Mouse (Mus musculus) adrenal gland, adult 2 months (tissue): Measurements from ENCODE around the gene Mlh3. TPM values are rescaled to one million over a fixed set of nuclear protein-coding genes. Genes with fewer than 3 reads are reported as not detected.

Source experiments
- DNase-seq: peaks from one replicate; pipeline ENCODE4 v3.0.0; 2021
- polyA plus RNA-seq: library from polyadenylated mRNA; depleted of rRNA; stranded (reverse); fragments of >200 nt; gene quantifications from 2 replicates; pipeline ENCODE4 v1.2.3, GENCODE M21; 2012
- total RNA-seq, 2 experiments: library from RNA; stranded (reverse); gene quantifications; 2 replicates each; pipeline ENCODE4 v1.2.3; 2021

The Mlh3 gene
- total and polyA plus RNA-seq, 3 experiments: 2.2 to 15.9 (median 7.8) TPM

DNA sequence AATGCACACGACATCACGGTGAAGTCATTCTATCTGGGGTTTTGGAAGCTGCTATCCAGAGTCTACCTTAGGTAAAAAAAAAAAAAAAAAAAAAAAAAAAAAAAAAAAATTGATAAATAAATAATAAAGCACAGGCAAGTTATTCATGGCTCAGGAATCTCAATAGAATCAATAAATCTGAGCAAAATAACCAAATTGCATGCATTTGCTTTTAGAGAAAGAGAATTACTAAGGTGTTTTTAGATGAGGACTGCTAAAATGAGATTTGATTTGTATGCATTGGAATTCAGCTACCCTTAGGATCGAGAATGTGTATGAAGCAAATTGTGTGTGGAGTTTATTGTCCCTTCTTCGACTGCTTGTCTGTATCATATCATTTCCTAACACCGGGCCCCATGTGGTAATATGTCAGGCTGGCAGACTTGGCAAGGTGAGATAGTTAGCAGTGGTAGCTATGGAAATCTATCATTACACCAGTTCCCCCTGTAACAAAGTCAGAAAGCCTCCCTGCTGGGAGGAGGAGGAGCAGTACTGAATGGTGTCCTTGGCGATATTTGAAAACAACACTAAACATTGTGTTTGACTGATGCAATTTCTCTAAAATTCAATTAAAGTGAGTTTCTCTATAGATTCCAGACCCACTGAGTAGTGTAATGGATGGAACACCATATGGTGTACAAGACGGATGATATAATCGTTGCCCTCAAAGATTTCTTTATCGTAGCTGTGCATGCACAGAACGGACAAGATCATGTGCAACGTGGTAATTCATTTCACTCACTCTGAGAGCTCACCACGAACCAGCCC lies 10.6 kb upstream of the Mlh3 start:
- DNase-seq: no peak

DNA sequence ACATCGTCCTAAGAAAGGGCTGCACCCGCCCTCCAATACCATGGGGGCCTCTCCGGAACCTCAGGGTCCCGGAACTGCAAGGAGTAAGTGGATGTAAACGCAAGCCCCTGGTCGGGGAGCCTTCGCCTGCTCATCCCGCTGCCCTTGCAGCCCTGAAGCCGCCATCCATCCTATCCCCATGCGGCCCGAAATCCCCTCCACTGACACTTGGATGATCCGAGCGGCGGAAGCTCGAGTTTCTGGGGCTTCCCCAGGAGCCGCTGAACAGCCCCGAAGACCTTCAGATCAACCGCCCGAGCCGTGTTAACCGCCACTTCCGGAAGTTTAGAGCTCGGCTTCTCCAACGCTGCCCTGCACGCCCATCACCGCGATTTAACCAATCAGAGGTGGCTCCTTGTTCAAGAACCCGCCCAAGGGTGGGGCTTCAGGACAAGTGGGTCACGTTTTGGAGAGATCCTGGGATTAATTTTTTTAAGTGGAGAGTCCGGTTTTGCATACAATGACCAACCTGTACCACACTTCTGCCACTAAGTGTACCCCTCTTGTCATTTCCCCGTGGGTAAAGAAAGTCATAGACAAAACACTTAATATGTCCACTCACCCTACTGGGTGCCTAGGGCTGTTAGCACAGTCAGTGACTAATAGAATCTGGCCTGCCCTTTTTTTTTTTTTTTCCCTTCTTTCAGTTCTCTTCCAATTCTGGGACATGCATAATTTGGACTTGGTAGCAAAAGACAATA lies 9.9 kb upstream of the Mlh3 start:
- peak; percentile 99 for DNase-seq

DNA sequence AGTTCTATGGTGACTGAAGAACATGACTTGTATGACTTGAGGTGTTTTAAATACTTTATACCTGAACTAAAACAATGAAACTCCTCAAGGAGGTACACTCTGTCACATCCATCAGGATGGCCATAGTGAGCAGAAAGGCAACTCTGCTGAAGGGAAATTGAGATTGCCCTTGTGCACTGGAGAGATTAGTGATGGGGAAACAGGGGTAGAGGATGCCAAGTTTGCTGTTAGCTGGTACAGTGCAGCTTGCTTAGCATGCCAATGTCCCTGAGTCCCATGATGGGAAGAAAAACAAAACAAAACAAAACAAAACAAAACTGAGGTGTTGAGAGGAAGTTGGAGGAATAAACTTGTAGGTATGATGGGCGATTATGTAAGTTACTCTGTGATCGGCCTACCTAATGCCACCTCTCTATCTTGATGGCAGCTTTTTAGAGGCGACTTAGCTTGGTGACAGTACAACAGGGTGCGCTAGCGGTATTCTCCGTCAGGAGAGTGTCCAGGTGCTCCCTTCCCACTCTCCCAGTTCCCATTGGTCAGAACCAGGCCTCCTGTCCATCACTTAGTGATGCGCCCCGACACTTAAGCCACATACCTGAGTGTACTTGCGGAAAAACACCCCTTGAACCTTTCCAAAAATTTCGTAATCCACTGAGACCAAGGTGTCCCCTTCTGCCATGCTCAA lies 9.1 kb upstream of the Mlh3 start:
- DNase-seq: peak; percentile 38

DNA sequence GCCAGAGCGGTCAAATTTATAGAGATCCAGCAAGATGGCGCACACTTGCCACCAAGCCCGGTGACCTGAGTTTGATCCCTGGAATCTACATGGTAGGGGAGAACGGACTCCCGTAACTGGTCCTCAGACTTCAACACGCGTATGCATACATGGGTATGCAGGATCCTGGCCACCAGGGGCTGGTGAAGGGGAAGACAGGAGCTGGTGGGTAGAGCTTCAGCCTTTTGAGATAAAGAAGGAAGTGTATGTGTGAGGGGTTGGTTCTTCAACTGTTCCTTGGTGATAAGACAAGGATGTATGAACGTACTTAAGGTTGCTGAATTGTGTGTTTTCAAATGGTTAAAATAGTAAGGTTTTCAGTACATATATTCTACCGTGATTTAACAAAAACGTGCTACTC lies 8.5 kb upstream of the Mlh3 start:
- no peak for DNase-seq

DNA sequence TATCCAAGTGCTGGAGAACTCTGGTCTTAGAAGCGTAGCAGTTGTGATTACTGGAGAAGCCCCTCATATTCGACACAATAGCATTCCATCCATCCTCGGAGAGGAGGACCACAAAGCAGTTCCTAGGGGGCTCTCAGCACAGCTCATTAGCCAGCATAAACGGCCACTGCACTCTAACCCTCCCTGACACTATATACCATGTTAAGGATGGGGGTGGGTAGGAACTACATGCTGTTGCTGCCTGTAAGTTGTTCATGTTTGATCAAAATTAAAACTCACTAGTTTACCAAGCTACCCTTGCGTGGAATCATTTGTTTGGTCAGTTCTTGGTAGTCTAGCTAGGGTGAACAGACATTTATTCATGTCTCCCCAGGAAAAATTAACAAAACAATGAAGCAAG lies 5.9 kb upstream of the Mlh3 start:
- DNase-seq: no peak

DNA sequence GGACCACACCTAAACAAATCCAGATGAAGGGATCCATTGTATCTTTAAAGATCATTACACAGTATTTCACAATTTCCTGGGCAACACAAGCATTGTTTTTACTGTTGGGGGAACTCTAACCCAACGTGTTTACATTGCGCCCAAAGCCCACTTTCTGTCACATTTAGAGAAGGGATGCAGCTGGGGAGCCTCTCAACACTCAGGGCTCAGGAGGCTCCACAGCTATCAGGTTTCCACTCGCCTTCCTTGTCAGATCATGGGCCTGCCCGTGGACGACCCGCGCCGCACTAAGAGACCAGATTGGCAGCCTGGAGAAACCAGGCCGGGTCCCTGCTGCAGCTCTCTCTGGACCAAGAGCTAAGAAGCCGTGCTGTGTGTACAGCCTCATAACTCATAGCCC lies 3.1 kb upstream of the Mlh3 start:
- DNase-seq: no peak

DNA sequence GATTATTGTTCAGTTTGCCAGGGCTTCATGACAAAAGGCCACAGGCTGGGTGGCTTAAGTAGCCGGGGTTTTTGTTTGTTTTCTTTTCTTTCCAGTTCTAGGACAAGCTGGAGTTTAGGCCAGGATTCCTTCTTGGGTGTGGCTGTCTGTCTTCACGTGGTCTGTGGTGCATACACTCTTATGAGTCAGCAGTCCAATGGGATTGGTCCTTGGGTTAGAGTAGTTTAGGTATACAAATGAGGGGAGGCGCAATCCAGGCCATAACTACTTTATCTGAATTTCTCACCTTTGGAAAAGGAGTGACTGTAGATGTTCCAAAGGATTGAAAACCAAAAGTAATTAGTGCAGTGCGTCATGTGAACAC lies 1.4 kb upstream of the Mlh3 start:
- no peak for DNase-seq

DNA sequence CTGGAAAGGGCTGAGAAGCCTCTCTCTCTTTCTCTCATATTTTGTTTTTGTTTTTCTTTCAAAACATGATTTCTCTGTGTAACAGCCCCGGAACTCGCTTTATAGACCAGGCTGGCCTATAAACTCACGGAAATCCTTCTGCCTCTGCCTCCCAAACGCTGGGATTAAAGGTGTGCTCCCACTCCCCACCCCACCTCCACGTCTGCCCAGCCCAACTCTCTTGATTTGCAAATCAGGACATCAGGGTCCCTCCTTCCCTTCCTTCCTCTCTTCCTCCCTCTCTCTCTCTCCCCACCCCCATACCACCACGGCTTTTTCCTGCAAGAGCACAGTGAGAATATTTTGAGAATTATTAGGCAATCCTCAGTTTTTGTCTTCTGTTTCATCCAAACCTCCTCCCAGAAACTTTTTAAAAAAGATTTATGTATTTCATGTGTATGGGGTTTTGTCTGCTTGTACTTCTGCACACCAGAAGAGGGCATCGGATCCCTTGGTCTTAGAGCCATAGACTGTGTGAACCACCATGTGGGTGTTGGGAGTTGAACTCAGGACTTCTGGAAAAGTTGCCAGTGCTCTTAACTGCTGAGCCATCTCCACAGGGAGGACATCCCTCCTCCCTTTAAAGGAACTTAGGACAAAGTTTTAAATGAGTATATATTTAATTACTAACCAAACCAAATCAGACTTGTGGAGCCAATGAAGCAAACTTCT lies 888 bp upstream of the Mlh3 start:
- no peak for DNase-seq

DNA sequence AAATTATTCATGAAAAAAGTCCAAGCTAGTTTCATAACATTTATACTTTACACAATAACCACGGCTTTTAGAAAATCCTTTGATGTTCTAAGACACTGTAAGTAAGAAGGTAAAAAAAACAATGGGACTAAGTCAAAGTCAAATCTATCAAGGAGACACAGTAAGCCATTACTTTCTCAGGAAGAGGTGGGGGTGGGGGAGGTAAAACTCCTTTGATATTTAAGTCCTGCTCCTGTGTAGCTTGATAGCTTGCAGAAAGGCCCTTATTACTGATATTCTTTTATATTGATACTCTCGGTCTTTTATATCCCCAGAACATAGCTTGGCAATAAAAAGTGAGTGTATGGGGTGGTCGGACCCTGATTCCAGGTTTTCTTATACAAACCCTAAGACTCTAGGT lies 578 bp downstream of the Mlh3 start:
- DNase-seq: no peak

DNA sequence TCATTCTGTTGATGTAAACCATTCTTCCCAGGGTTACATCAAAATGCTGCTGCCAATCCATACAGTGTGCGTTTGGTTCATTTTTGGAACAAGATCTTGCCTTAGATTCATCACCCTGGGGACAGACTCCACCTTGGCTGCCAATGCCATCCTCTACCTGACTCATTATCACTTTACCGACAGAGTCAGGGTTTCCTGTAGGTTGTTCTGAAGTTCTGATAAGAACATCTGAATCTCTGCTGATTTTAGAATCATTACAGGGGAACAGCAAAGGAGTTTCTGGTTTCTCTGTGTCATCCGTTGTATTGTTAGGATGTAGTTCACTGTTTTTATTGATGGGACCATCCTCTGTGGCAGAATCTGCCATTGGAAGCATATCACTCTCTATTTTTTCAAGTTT lies 4.2 kb downstream of the Mlh3 start:
- DNase-seq: no peak

DNA sequence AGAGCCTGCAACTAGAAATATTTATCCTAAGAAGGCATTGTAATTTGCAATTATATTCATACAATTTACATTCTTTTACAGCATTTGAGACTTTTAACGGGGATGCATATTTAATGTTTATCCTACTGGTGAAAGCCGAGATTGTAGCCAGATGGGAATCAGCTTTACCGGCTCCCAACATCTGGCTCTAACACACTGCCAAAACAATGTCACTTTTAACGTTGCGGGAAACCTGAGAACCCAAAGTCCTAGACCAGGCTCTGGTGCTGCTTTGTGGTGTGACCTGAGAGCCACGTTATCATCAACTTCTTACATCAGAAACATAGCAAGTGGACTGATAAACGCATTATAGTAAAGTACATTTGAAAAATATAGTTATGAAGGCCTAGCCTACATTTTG lies 5.5 kb downstream of the Mlh3 start:
- no peak for DNase-seq

DNA sequence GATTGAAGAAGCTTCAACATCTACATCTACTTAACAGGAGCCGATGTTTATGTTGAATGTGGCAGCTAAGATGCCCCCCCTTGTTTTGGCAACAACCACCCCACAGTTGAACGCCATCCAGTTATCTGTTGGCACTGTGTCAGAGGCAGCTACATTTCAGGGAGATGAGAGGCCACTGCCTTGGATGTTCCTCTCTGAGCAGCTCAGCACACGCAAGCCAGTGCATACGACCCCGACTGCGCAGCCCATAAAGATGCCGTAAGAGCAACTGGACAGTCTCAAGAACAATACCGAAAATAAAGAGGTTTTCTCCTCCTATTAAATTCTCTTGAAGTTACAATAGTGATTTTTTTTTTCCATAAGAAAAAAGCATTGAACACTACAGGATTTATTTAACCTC lies 5.9 kb downstream of the Mlh3 start:
- no peak for DNase-seq

DNA sequence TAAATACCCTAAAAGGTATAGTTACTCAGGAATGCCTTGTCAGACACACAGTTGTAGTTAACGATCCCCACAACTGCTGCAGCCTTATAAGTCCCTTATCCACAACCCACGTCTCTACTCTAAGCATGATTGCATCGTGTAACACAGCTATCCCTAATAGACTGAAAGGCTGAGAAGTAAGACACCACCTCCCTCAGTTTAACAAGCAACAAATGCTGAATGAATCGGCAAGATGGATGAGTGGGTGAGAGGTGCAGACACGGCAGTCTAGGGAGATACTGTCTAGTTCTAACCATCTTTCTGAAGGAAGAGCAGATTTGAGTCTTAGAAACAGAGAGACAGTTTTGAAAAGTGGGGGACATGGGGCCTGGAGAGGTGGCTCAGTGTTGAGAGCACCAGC lies 7.2 kb downstream of the Mlh3 start:
- no peak for DNase-seq

DNA sequence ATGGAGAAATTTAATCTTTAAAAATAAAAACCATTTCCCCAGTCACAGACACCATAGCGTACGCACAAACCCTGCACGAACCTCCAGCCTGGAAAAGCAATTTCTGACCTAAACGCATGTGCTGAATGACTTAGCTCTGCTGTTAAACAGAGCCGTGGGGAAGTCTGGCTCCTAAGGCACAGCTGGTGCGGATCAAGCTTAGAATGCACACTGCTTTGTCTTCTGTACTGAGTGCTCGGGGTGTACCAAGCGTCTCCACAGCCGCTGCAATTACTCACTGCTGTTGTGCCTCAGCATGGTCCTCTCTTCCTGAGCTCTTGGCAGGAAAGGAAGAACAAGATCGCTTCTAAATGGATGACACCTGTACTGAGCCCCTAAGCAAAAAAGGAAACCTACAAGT lies 7.9 kb downstream of the Mlh3 start:
- no peak for DNase-seq

DNA sequence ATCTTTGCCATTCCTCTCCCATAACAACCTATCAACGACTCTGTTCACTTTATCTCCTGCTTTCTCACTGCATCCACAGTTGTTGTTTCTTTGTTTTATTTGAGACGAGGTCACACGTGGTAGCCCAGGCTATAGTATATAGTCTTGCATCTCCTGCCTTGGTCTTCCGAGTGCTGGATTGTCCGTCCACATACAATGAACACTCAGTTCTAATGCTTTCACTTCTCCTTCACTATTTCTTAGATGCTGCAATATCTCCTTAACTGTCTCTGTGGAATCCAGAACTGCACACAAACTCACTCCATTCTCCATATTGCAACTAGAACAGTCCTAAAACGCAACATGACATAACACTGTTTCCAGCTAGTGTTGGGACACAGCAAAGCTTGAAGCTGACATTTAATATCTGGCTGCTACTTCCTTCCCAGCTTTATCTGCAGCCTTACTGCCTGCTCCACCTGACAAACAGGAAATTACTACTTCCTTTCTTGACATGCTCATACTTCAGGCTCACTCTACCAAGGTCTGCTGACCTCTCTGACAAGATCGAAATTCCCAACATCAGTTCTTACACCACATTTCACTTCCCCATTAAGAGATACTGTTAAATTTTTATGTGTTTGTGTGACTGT lies 13.3 kb downstream of the Mlh3 start:
- DNase-seq: no peak

DNA sequence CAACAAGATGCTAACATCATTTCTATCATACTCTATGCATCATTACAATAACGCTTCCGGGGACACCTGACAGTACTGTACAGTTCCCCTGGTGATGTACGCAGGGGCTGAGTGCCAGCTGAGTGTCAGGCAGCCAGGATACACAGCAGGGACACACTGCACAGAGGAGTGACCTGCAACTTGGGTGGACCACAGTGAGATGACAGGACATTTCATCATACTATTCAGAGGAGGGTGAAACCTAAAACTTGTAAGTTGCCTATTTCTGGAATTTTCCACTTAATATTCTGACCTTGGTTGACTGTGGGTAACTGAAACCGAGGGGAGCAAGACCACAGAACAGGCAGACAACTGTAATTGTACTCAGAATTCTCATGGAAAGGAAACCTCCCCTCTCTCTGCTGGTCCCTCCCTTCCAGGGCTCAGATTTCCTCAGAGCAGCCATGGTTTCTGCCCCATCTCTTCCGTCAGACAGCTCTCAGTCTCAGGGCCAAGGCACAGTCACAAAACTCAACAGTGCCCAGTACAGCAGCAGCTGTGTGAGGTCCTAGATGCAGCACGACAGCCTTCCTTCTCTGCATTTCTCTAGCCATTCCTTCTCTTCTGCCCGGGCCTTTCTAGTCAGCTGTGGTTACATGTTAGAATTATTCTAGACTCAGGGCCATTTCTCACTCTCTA lies 14.2 kb downstream of the Mlh3 start:
- no peak for DNase-seq

DNA sequence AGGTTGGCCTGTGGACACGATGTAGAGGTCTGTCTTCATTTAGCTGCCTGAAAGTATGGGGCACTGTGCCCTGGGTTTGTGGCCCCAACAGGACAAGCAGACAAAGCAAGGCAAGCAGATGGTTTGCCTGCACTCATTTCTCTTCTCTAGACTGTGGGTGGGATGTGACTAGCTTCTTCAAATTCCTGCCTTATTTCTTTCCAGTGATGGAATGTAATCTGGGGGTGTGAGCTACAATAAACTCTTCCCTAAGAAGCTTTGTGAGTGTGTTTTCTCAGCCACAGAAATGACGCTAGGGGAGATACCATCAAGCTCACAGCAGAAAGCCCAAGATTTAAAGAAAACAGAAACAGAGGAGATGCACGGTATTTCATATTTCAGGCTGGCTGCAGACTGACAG lies 18.3 kb downstream of the Mlh3 start:
- no peak for DNase-seq

DNA sequence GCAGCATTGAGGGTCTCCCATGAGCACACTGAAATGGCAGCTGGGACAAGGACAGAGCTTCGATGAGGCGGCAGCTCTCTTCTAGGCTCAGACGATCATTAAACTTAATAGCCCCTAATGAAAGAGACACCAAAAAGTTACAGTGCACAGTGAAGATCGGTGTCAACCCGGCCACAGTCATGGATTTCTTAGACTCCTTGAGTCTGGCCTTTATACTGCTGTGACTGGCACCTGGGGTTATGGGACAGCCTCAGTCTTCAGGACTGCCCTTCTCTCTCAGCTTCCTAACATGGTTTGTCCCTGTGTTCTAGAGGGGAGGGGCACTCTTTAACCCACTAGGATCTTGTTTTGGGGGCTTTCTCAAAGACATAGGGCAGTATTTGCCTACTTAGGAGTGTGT lies 32.8 kb downstream of the Mlh3 start:
- DNase-seq: no peak

DNA sequence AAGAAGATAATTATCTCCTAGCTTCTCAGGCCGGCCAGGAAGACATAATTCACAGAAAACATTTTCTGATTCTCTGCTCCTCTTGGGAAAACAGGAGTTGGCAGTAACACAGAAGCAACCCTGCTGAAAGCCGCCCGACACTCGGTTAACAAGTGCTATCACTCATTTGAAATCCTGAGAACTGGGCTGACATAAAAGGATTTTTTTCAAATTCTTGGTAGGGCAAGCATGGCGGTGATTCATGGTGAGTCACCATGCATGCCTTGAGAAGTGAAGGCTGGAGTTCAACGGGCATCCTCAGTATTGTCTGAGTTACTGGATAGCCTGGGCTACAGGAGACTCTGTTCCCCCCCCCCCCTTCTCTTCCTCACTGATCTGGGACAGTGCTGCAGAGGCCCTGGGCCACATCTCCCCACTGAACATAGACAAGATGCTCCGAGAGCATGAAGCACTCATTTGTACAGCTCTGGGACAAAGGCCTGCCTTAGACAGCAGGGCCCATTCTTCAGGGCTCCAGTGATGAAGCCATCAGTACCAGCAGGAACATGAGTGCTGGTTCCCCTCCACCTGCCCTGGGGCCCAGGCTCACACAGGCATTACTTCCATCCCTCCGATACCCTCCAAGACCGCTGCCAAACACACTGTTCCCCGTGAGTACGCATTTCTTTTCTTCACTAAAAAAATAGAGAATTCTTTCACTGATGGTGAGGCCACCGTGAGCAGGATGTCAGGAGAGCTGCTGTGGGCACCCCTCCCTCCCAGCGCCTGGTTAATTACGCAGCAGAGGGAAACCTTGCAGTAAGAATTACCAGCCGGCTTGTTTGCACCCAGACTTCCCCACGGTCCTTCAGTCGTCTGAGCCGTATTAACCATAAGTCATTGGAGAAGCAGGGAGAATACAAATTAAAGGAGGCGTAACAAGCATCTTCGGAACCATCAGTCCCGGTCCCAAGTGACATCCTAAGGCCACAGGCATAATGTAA lies 36.7 kb downstream of the Mlh3 start:
- peak; percentile 75 for DNase-seq

DNA sequence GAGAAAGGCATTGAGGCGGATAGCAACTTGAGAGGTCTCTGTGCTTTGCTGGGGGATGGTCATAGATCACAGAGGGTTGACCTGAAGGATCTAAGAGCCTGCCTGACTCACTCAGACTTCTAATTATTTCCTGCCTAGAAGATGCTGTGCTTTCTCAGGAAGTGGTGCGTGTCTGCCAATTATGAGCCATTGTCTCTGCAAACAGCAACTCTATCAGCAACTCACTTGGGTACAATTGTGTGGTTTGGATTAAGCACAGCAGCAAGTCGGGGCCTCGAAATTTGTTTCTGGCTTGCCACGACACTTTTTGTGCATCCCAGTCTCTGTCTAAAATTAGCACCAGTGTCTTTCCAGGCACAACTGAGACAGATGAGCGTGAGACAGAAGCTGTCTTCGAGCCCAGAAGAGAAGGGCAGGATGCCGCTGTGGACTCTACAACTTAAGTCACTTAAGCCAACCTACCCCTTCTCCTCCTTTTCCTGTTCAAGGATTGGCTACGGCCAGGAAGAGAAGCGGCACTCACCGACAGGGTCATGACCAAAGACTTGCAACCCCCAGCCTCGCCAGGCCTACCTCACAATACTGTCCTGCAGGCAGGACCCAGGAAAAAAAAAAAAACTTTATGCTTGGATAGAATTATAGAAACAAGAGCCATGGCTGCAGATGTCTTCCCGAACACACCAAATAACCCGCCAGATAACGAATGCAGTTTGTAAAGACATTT lies 42.4 kb downstream of the Mlh3 start:
- no peak for DNase-seq
